Mouse (Mus musculus): ENCODE measurements around the gene Washc4. TPM values are rescaled to one million over a fixed set of nuclear protein-coding genes. Genes with fewer than 3 reads are reported as not detected.

Washc4 gene
- polyA plus RNA-seq, 1 experiment from 2014 or later = 35.0 TPM

DNA sequence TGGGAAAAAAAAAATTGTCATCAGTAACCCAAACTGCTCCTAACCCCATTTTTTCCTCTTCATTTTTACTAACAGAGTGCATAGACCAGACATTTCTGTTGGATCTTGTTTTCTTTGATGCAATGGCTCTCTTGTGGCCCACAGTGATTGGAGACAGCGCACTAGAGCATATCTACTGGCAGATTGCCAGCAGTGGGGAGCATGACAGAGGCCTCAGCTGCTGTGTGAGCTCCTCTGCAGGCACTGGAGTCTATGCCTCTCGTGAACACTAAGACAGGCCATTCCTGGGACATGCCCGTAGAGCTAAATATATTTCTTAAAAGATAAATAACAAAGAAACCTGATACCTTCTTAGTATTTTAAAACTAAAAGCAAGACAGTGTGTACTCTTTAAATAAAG is 3.5 kb upstream of the Washc4 start:
- no peaks in the 10 kb centered on the region for H3K9me3 ChIP-seq
- no peak for DNase-seq (ENCODE audit: extremely low spot score, low spot score)
- WGBS = 80% methylated on average over 3 of the region's 3 CpGs
- H3K27ac ChIP-seq = no peak overlapping the region
- H3K36me3 ChIP-seq (replicated peaks) = no peaks in the 10 kb centered on the region
- H3K4me1 ChIP-seq = peaks cover 7% of the 10 kb centered on the region
- peaks cover 6% of the 10 kb centered on the region for H3K27me3 ChIP-seq (ENCODE audit: poor library complexity, severe bottlenecking)
- H3K4me3 ChIP-seq = no peak overlapping the region

DNA sequence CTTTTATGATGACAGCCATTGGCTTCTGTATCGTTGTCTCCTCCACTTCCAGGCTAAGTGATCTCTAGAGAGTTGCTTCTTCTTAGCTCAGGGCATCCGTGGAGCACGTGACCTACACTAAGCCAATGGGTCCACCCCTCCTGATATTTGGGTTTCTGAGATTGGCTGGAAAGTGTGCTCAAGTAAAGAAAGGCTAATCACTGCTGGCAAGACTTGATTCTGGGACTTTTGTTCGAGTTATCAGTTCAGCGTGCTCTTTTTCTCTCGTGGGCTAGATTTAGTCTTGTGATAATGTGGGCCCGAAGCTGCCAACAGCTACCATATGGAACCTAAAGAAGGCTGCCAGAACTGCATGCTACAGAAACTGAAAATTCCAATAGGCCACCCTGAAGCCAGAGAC is 1.3 kb upstream of the Washc4 start:
- H3K4me1 ChIP-seq = peaks cover 13% of the 10 kb centered on the region
- H3K4me3 ChIP-seq = no peak overlapping the region
- H3K27ac ChIP-seq = no peak overlapping the region
- no peak for DNase-seq (ENCODE audit: extremely low spot score, low spot score)
- H3K9me3 ChIP-seq = no peaks in the 10 kb centered on the region
- WGBS = 89% methylated on average over 7 of the region's 7 CpGs
- H3K27me3 ChIP-seq (ENCODE audit: poor library complexity, severe bottlenecking) = peaks cover 5% of the 10 kb centered on the region
- H3K36me3 ChIP-seq (replicated peaks) = peaks cover 3% of the 10 kb centered on the region; the same call in 1 of the 2 replicates

DNA sequence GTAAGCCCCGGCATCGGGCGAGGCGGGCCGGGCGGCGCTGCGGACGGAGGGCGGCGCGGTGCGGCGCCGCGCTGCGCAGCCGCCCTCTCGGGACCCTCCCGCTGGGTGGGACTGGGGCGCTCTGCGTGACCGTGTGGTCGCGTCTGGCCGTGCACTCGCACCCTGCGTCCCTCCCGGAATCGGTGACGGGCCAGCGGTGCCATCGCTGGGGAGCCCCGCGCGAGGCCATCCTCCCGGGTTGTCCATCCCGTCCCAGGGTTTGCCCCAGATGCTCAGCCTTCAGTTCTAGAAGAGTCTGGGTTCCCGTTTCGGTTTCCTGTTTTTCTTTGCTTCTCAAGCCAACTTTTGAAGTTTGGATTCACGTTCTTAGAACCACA is 539 bp downstream of the Washc4 start:
- Histone ChIP-seq H3K27me3 (ENCODE audit: poor library complexity, severe bottlenecking) (peaks cover 5% of the 10 kb centered on the region), H3K4me3 (peak overlapping the region; percentile 92), H3K9me3 (no peaks in the 10 kb centered on the region), H3K27ac (peak overlapping the region; percentile 95), H3K4me1 (peaks cover 13% of the 10 kb centered on the region), H3K36me3 (replicated peaks) (peaks cover 18% of the 10 kb centered on the region)
- DNase-seq (ENCODE audit: extremely low spot score, low spot score) = no peak
- WGBS = under 1% methylated on average over 32 of the region's 41 CpGs

DNA sequence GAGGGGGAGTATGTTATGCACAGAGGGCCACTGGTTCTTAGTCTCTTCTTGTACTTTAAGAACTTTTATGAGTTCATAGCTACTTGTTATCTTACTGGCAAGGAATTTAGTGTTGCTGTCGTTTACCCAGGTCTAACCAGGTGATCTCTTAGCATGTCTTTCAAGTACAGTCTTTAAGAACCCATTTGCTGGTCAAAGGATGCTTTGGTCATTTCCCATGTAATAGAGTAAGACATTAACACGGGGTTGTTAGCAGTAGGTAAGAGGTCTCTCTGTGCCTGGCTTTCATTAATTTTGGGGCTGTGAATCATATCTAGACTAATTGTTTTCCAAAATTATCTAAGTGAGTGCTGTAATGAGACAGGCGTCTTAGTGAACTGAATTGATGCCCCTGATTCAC is 1.8 kb downstream of the Washc4 start:
- WGBS = 85% methylated on average over 3 of the region's 3 CpGs
- peaks cover 5% of the 10 kb centered on the region; the same call in 1 of the 2 replicates for H3K27me3 ChIP-seq (ENCODE audit: poor library complexity, severe bottlenecking)
- no peaks in the 10 kb centered on the region for H3K9me3 ChIP-seq
- H3K4me1 ChIP-seq = peaks cover 13% of the 10 kb centered on the region
- no peak for DNase-seq (ENCODE audit: extremely low spot score, low spot score)
- no peak overlapping the region for H3K27ac ChIP-seq
- peaks cover 31% of the 10 kb centered on the region for H3K36me3 ChIP-seq (replicated peaks)
- peak overlapping the region; percentile 92 for H3K4me3 ChIP-seq

DNA sequence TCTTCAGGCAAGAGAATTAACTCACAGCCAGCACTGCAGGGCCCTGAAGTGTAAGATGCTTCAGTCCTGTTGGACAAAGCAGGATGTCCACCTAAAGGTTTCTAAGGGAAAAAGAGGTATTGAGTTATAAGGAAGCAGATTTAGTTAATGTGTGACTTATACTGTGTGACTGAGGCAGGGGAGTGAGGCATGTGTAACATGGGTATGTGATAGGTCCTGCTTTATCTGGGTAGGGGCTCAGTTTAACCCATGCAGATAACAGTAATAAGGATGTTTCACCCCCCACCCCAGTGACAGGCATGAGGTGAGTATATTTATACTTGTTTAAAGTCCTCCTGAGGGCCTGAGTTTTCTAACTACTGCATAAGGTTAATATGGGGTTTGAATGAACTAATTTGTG is 19.5 kb downstream of the Washc4 start:
- peaks cover 98% of the 10 kb centered on the region for H3K36me3 ChIP-seq (replicated peaks)
- no peak overlapping the region for H3K27ac ChIP-seq

DNA sequence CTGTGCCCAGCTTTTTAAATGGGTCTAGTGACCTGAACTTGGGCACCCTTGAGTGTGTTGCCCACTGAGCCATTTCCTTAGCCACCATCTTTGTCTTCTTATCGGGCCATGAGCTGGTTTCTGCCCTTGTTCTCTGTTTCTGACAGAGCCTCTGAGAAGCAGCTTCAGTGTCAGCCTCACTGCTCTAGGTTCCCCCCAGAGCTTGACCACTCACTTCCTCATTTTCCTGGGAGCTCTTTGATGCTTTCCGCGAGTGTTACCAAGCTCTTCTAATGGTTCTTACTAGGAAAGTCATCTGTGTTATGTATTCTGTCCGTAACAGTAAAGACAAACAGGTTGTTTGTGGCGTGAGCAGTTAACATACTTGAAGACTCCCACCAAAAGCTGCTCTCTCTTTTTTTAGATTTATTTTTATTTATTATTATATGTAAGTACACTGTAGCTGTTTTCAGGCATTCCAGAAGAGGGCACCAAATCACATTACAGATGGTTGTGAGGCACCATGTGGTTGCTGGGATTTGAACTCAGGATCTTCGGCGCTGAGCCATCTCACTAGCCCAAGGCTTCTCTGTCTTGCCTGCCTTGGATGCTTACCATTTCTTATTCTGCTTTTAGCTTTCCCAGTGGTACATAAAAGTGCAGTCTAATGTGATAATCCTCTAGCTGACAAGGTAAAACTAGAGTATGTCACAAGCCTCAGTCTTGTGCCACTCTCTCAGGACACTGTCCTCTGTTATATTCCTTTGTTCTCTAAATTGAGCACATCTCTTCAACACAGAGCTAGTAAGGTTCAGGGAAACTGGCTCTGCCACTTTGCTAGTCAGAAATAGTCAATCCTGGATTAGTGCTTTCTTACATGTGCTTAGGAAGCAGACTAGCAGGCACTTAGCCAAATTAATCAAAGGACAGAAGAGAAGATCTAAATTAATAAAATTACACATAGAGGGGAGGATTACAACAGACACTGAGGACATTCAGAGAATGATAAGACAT is 22.2 kb downstream of the Washc4 start:
- Histone ChIP-seq H3K4me1 (no peaks in the 10 kb centered on the region), H3K4me3 (no peak overlapping the region), H3K27ac (no peak overlapping the region), H3K27me3 (ENCODE audit: poor library complexity, severe bottlenecking) (no peaks in the 10 kb centered on the region), H3K36me3 (replicated peaks) (peaks cover 99% of the 10 kb centered on the region), H3K9me3 (no peaks in the 10 kb centered on the region)
- WGBS = 94% methylated on average over 7 of the region's 7 CpGs
- no peak for DNase-seq (ENCODE audit: extremely low spot score, low spot score)

More for the DNA sequence above, 19.5 kb downstream of the Washc4 start:
- Histone ChIP-seq H3K4me3 (no peak overlapping the region), H3K4me1 (no peaks in the 10 kb centered on the region), H3K27me3 (ENCODE audit: poor library complexity, severe bottlenecking) (no peaks in the 10 kb centered on the region), H3K9me3 (no peaks in the 10 kb centered on the region)
- no peak for DNase-seq (ENCODE audit: extremely low spot score, low spot score)

DNA sequence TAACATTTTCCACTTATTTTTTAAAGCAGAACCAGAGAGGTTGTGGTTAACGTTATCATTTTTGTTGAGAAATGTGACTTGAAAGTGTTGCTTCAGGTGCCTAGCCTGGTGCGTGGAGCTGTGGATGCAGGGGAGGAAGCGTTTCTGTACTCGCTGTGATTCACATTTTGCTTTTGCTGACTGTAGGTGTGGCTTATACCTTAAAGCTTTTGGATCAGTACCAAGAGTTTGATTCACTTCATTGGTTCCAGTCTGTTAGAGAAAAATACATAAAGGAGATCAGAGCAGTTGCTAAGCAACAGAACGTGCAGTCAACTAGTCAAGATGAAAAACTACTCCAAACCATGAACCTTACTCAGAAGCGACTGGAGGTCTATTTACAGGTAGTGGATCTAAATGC is 47.2 kb downstream of the Washc4 start:
- no peaks in the 10 kb centered on the region for H3K9me3 ChIP-seq
- peaks cover 94% of the 10 kb centered on the region for H3K36me3 ChIP-seq (replicated peaks)
- no peak overlapping the region for H3K4me3 ChIP-seq
- 91% methylated on average over 6 of the region's 6 CpGs for WGBS
- no peak for DNase-seq (ENCODE audit: extremely low spot score, low spot score)
- H3K27me3 ChIP-seq (ENCODE audit: poor library complexity, severe bottlenecking) = no peaks in the 10 kb centered on the region
- H3K4me1 ChIP-seq = no peaks in the 10 kb centered on the region
- no peak overlapping the region for H3K27ac ChIP-seq

DNA sequence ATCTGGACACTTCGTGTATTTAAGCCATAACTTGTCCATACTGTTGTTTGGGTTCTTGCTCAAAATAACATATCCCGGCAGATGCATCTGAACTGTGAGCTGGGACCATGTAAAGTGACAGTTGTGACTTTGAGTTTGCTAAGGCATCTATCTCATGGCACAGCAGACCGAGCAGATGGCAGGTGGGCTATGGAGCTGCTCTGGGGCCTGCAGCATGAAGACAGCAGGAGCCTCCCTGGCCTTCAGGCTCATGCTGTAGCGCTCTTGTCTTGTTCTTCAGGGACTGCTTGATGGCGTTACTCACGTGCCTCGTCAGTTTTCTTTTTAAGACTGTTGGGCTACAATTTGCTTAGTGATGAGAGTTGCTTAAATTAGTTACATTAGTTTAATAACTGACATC is 49.1 kb downstream of the Washc4 start:
- H3K4me1 ChIP-seq = no peaks in the 10 kb centered on the region
- 94% methylated on average over 7 of the region's 7 CpGs for WGBS
- DNase-seq (ENCODE audit: extremely low spot score, low spot score) = no peak
- H3K27ac ChIP-seq = no peak overlapping the region
- H3K27me3 ChIP-seq (ENCODE audit: poor library complexity, severe bottlenecking) = no peaks in the 10 kb centered on the region
- no peak overlapping the region for H3K4me3 ChIP-seq
- peaks cover 89% of the 10 kb centered on the region for H3K36me3 ChIP-seq (replicated peaks)
- H3K9me3 ChIP-seq = no peaks in the 10 kb centered on the region

DNA sequence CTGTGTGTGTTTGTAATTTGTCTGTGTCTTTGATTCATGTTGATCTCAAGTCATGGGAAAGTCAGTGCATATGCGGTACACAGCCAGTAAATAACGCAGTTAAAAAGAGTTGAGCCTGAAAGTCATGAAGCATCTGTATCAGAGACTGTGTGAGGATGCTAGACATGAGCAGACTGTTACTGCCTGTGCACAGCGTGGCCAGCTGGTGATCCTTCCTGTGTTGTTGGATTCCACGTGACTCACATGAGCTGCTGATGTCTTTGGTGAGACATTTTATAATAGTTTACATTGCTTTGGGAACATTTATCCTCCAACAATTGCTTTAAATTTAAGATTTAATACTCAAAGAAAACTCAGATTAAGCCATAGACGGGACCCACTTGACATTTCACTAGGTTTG is 51.0 kb downstream of the Washc4 start:
- no peak overlapping the region for H3K27ac ChIP-seq
- H3K36me3 ChIP-seq (replicated peaks) = peaks cover 88% of the 10 kb centered on the region
- H3K4me3 ChIP-seq = no peak overlapping the region
- no peaks in the 10 kb centered on the region for H3K4me1 ChIP-seq
- no peak for DNase-seq (ENCODE audit: extremely low spot score, low spot score)
- H3K27me3 ChIP-seq (ENCODE audit: poor library complexity, severe bottlenecking) = no peaks in the 10 kb centered on the region
- WGBS = 94% methylated on average over 5 of the region's 5 CpGs
- H3K9me3 ChIP-seq = no peaks in the 10 kb centered on the region

DNA sequence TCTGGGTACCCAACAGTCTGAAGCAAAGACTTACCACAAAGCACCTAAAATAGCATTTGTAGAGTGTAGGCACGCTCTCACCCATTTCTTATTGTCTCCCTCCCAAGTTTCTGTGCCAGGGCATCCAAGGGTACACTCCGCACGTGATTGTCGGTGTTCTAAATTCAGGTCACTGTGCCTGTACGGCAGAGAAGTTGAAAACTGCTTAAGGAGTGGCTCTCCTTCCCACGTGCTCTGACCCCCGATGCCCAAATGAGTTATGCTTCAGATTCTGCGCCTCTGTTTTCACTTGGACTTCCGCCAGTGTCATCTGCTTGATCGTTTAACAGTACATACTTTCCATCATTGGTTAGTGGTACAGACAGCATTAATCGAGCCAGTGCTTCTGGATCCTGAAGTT is 57.1 kb downstream of the Washc4 start:
- peak; percentile 8 for DNase-seq (ENCODE audit: extremely low spot score, low spot score)

DNA sequence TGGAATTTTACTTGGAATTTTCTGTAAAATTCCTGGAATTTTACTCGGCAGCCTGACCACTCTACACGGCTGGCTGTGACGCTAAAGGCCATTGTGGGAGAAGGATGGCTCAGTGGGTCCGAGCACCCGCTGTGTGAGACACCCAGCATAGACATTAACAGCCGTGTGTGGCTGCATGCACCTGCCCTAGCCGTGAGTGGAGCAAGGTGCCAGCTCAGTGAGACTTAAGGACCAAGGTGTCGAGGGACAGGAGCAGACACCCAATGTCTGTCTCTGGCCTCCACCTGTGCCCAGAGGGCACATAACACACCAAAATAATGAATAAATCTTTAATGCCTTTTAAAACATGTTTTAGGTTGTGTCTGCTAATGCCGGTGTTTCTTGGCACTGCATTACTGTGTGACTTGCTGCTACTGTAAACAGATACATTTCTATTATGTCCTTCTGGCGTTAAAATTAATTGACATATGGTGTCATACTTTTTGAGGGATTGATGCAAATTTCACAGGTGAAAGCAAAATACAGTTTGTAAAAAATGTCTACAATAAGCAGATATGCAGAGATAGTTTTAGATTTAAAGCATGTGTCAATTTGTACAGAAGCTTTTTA is 60.5 kb downstream of the Washc4 start:
- H3K4me1 ChIP-seq = peaks cover 14% of the 10 kb centered on the region
- no peak overlapping the region for H3K27ac ChIP-seq
- H3K4me3 ChIP-seq = no peak overlapping the region
- H3K9me3 ChIP-seq = no peaks in the 10 kb centered on the region
- WGBS = 93% methylated on average over 10 of the region's 10 CpGs
- H3K27me3 ChIP-seq (ENCODE audit: poor library complexity, severe bottlenecking) = no peaks in the 10 kb centered on the region
- DNase-seq (ENCODE audit: extremely low spot score, low spot score) = no peak
- H3K36me3 ChIP-seq (replicated peaks) = peaks cover 82% of the 10 kb centered on the region

More for the DNA sequence above, 57.1 kb downstream of the Washc4 start:
- H3K36me3 ChIP-seq (replicated peaks) = peaks cover 82% of the 10 kb centered on the region
- H3K27ac ChIP-seq = no peak overlapping the region
- H3K4me3 ChIP-seq = no peak overlapping the region
- H3K27me3 ChIP-seq (ENCODE audit: poor library complexity, severe bottlenecking) = no peaks in the 10 kb centered on the region
- H3K4me1 ChIP-seq = peaks cover 9% of the 10 kb centered on the region
- H3K9me3 ChIP-seq = no peaks in the 10 kb centered on the region
- 96% methylated on average over 11 of the region's 11 CpGs for WGBS

DNA sequence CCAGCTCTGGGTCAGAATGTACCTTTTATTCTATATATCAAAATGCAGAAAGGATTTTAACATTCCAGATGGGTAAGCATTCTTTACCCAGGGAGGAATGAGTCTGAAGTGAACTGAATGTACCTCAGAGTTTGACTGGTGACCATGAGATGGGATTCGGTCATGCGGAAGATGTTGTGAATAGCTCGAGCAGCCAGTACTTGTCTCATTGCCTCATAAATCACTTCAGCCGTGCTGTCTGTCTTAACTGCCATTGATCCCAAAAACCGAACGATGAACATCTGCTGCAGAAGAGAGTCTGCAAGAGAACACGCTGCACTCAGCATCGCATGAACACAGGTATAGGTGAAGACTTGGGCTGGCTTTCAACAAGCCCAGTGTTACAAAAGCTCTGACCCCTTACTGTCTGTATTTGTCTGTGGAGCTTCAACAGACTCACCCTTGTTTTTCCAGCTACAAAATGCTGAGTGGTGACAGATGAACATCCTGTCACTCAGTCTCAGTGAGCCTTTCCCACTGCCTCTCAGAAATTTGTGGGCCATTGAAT is 62.2 kb downstream of the Washc4 start:
- WGBS = 61% methylated on average over 8 of the region's 8 CpGs
- Histone ChIP-seq H3K27ac (peak overlapping the region; percentile 20; the same call in 1 of the 2 replicates), H3K36me3 (replicated peaks) (peaks cover 81% of the 10 kb centered on the region), H3K4me1 (peaks cover 14% of the 10 kb centered on the region), H3K27me3 (ENCODE audit: poor library complexity, severe bottlenecking) (no peaks in the 10 kb centered on the region), H3K9me3 (no peaks in the 10 kb centered on the region), H3K4me3 (no peak overlapping the region)
- no peak for DNase-seq (ENCODE audit: extremely low spot score, low spot score)

DNA sequence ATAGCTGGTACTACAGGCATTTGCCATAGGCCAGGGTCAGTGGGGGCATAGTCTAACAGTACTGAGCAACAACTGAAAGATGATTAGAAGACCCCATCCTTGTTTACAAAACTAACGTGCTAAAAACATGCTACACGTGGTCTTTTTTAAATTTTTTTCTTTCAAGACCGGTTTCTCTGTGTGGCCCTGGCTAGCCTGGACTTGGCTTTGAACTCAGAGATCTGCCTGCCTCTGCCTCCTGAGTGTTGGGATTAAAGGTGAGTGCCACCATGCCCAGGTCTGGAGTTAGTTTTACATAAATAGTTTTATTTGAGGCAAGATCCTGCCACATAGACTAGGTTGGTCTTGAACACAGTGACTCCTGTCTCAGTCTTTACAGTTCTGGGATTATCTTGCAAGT is 63.6 kb downstream of the Washc4 start:
- Histone ChIP-seq H3K27me3 (ENCODE audit: poor library complexity, severe bottlenecking) (no peaks in the 10 kb centered on the region), H3K4me3 (no peak overlapping the region), H3K36me3 (replicated peaks) (peaks cover 81% of the 10 kb centered on the region), H3K27ac (no peak overlapping the region), H3K4me1 (peaks cover 14% of the 10 kb centered on the region), H3K9me3 (no peaks in the 10 kb centered on the region)
- DNase-seq (ENCODE audit: extremely low spot score, low spot score) = no peak
- WGBS = 94% methylated on average over 3 of the region's 3 CpGs

Measured in forebrain, embryonic 10.5 days (tissue).